Mouse (Mus musculus): Measurements from ENCODE around the gene Lrrc3.

GRCm38 (mm10) chr10:77900126-77900525 is 2.2 kb downstream of the Lrrc3 start:
- TF ChIP-seq CTCF (IDR thresholded peaks at IDR 0.05; ENCODE audit: extremely low read depth, insufficient read length, insufficient replicate concordance, low read depth, low read length) (no peak), POLR2A (IDR thresholded peaks at IDR 0.05; ENCODE audit: low read depth, low read length) (no peak)
